Mouse (Mus musculus) forebrain, embryonic 15.5 days (tissue): ENCODE data around the gene Gas2l3. TPM values are rescaled to one million over a fixed set of nuclear protein-coding genes. Genes with fewer than 3 reads are reported as not detected.
A peak's percentile ranks its signal among the peaks of the same experiment; 100 is the strongest.

Source experiments
- ATAC-seq: fragments of 200-750 bp; cut with Nextera tagmentation; replicated peaks from 2 replicates; pipeline ENCODE4 v1.8.0; 2017; ENCODE audit warnings: mild to moderate bottlenecking, moderate TSS enrichment, moderate library complexity
- H3K27ac ChIP-seq: fragments of 300-500 bp; sonication (generic); replicated peaks from 2 replicates; pipeline ENCODE4 v1.5.1; 2015; ENCODE audit warnings: mild to moderate bottlenecking, inconsistent platforms
- H3K27me3 ChIP-seq: fragments of 300-500 bp; sonication (generic); 2 replicates; pipeline ENCODE4 v1.6.1; 2015; ENCODE audit warnings: inconsistent platforms
- H3K36me3 ChIP-seq: fragments of 300-500 bp; sonication (generic); 2 replicates; pipeline ENCODE4 v1.6.1; 2015; ENCODE audit warnings: mild to moderate bottlenecking, inconsistent platforms
- H3K4me1 ChIP-seq: fragments of 300-500 bp; sonication (generic); 2 replicates; pipeline ENCODE4 v1.6.1; 2015; ENCODE audit warnings: inconsistent platforms
- H3K4me2 ChIP-seq: fragments of 300-500 bp; sonication (generic); replicated peaks from 2 replicates; pipeline ENCODE4 v1.6.1; 2015; ENCODE audit warnings: mild to moderate bottlenecking, inconsistent platforms
- H3K4me3 ChIP-seq: fragments of 300-500 bp; sonication (generic); 2 replicates; pipeline ENCODE4 v1.5.1; 2015; ENCODE audit warnings: mild to moderate bottlenecking, inconsistent platforms
- H3K9ac ChIP-seq: fragments of 300-500 bp; sonication (generic); replicated peaks from 2 replicates; pipeline ENCODE4 v1.6.1; 2015; ENCODE audit warnings: mild to moderate bottlenecking, inconsistent platforms
- H3K9me3 ChIP-seq: fragments of 300-500 bp; sonication (generic); 2 replicates; pipeline ENCODE4 v1.6.1; 2016; ENCODE audit warnings: inconsistent platforms
- WGBS: fragments of 180-500 bp; shearing (Covaris S2); methylation state at CpG from one replicate; pipeline ENCODE4 v1.1.7; 2015; ENCODE audit warnings: mixed read lengths; 5-methylcytosine and 5-hydroxymethylcytosine counted together
- polyA plus RNA-seq: library from polyadenylated mRNA; unstranded; fragments of >200 nt; fragmentation: Nextera tagmentation; extraction: Ambion mirVana; gene quantifications from 2 replicates; pipeline ENCODE4 v1.2.1, GENCODE M21; 2015

The Gas2l3 gene
- polyA plus RNA-seq, 1 experiment from 2014 or later, result 12.1 TPM

- ATAC-seq, result no peak
- 20% methylated on average over 4 of the region's 4 CpGs for WGBS
- Histone ChIP-seq H3K4me2 (peak overlapping the region; percentile 72), H3K36me3 (no peaks in the 10 kb centered on the region), H3K27me3 (0 out of 2 replicates have a peak, but pooled peaks cover 3% of the 10 kb centered on the region), H3K4me3 (peak overlapping the region; percentile 76), H3K9ac (peak overlapping the region; percentile 47; the same call in 1 of the 2 replicates), H3K4me1 (peaks cover 23% of the 10 kb centered on the region), H3K9me3 (no peaks in the 10 kb centered on the region), H3K27ac (no peak overlapping the region)
These were observed 1.1 kb downstream of the Gas2l3 start for GRCm38 (mm10) chr10:89442640-89443039.

GRCm38 (mm10) chr10:89441961-89442360, 1.8 kb downstream of the Gas2l3 start:
- H3K4me2 ChIP-seq, result no peak overlapping the region
- no peaks in the 10 kb centered on the region for H3K36me3 ChIP-seq
- H3K27ac ChIP-seq, result no peak overlapping the region
- H3K27me3 ChIP-seq, result 0 out of 2 replicates have a peak, but pooled peaks cover 3% of the 10 kb centered on the region
- no peak for ATAC-seq
- WGBS, result 92% methylated on average over 3 of the region's 3 CpGs
- H3K9ac ChIP-seq, result no peak overlapping the region
- H3K4me1 ChIP-seq, result peaks cover 26% of the 10 kb centered on the region
- no peaks in the 10 kb centered on the region for H3K9me3 ChIP-seq
- H3K4me3 ChIP-seq, result no peak overlapping the region

- Histone ChIP-seq H3K4me2 (no peak overlapping the region), H3K27ac (no peak overlapping the region), H3K36me3 (no peaks in the 10 kb centered on the region), H3K4me3 (no peak overlapping the region), H3K27me3 (no peaks in the 10 kb centered on the region), H3K9ac (no peak overlapping the region), H3K4me1 (peaks cover 44% of the 10 kb centered on the region), H3K9me3 (no peaks in the 10 kb centered on the region)
- ATAC-seq, result no peak
- WGBS, result 91% methylated on average over 7 of the region's 7 CpGs
These were observed 4.4 kb downstream of the Gas2l3 start for GRCm38 (mm10) chr10:89439380-89439779.

- Histone ChIP-seq H3K36me3 (no peaks in the 10 kb centered on the region), H3K9ac (no peak overlapping the region), H3K4me3 (no peak overlapping the region), H3K9me3 (no peaks in the 10 kb centered on the region), H3K27me3 (no peaks in the 10 kb centered on the region), H3K4me1 (peaks cover 44% of the 10 kb centered on the region), H3K4me2 (no peak overlapping the region), H3K27ac (peak overlapping the region; percentile 41)
- WGBS, result 49% methylated on average over 12 of the region's 12 CpGs
- ATAC-seq, result no peak
These were observed 5.8 kb downstream of the Gas2l3 start for GRCm38 (mm10) chr10:89437996-89438395.

GRCm38 (mm10) chr10:89437472-89437871, 6.3 kb downstream of the Gas2l3 start:
- H3K9me3 ChIP-seq, result no peaks in the 10 kb centered on the region
- H3K4me2 ChIP-seq, result no peak overlapping the region
- H3K9ac ChIP-seq, result no peak overlapping the region
- H3K27me3 ChIP-seq, result no peaks in the 10 kb centered on the region
- H3K4me1 ChIP-seq, result peaks cover 39% of the 10 kb centered on the region
- WGBS, result 18% methylated on average over 9 of the region's 9 CpGs
- H3K27ac ChIP-seq, result peak overlapping the region; percentile 41
- H3K4me3 ChIP-seq, result no peak overlapping the region
- ATAC-seq, result no peak
- H3K36me3 ChIP-seq, result no peaks in the 10 kb centered on the region

GRCm38 (mm10) chr10:89435920-89436319, 7.8 kb downstream of the Gas2l3 start:
- H3K4me1 ChIP-seq, result peaks cover 37% of the 10 kb centered on the region
- H3K4me2 ChIP-seq, result 0 out of 2 replicates have a peak overlapping the region, but pooled peaks have one; percentile 16
- H3K4me3 ChIP-seq, result no peak overlapping the region
- H3K9ac ChIP-seq, result no peak overlapping the region
- WGBS, result 38% methylated on average over 9 of the region's 9 CpGs
- ATAC-seq, result peak; percentile 70
- H3K27me3 ChIP-seq, result no peaks in the 10 kb centered on the region
- H3K36me3 ChIP-seq, result no peaks in the 10 kb centered on the region
- H3K27ac ChIP-seq, result no peak overlapping the region
- no peaks in the 10 kb centered on the region for H3K9me3 ChIP-seq

GRCm38 (mm10) chr10:89435413-89435812, 8.4 kb downstream of the Gas2l3 start:
- no peak overlapping the region for H3K4me3 ChIP-seq
- H3K27me3 ChIP-seq, result no peaks in the 10 kb centered on the region

GRCm38 (mm10) chr10:89434509-89435210, 9.1 kb downstream of the Gas2l3 start:
- no peaks in the 10 kb centered on the region for H3K9me3 ChIP-seq
- ATAC-seq, result 0 out of 2 replicates have a peak, but pooled peaks have one; percentile 51
- H3K36me3 ChIP-seq, result no peaks in the 10 kb centered on the region
- peak overlapping the region; percentile 32 for H3K4me2 ChIP-seq
- no peak overlapping the region for H3K9ac ChIP-seq
- H3K27ac ChIP-seq, result peak overlapping the region; percentile 29
- WGBS, result 6% methylated on average over 17 of the region's 17 CpGs
- peaks cover 37% of the 10 kb centered on the region for H3K4me1 ChIP-seq
- H3K27me3 ChIP-seq, result no peaks in the 10 kb centered on the region
- H3K4me3 ChIP-seq, result no peak overlapping the region

More at GRCm38 (mm10) chr10:89435413-89435812, 8.4 kb downstream of the Gas2l3 start:
- H3K9me3 ChIP-seq, result no peaks in the 10 kb centered on the region
- peak overlapping the region; percentile 32 for H3K4me2 ChIP-seq
- no peak overlapping the region for H3K27ac ChIP-seq
- peaks cover 37% of the 10 kb centered on the region for H3K4me1 ChIP-seq
- H3K36me3 ChIP-seq, result no peaks in the 10 kb centered on the region
- peak; percentile 41 for ATAC-seq
- no peak overlapping the region for H3K9ac ChIP-seq
- 29% methylated on average over 12 of the region's 12 CpGs for WGBS

GRCm38 (mm10) chr10:89432743-89433142, 11.0 kb downstream of the Gas2l3 start:
- no peak overlapping the region for H3K4me3 ChIP-seq
- H3K9ac ChIP-seq, result no peak overlapping the region
- 95% methylated on average over 13 of the region's 13 CpGs for WGBS
- H3K4me2 ChIP-seq, result no peak overlapping the region
- no peaks in the 10 kb centered on the region for H3K27me3 ChIP-seq
- H3K4me1 ChIP-seq, result peaks cover 30% of the 10 kb centered on the region
- H3K9me3 ChIP-seq, result no peaks in the 10 kb centered on the region
- no peaks in the 10 kb centered on the region for H3K36me3 ChIP-seq
- H3K27ac ChIP-seq, result no peak overlapping the region
- ATAC-seq, result no peak

- Histone ChIP-seq H3K36me3 (0 out of 2 replicates have a peak, but pooled peaks cover 3% of the 10 kb centered on the region), H3K4me1 (peaks cover 21% of the 10 kb centered on the region), H3K9ac (no peak overlapping the region), H3K27me3 (no peaks in the 10 kb centered on the region), H3K9me3 (no peaks in the 10 kb centered on the region), H3K4me2 (no peak overlapping the region), H3K27ac (no peak overlapping the region), H3K4me3 (no peak overlapping the region)
- WGBS, result 93% methylated on average over 7 of the region's 7 CpGs
- no peak for ATAC-seq
These were observed 13.0 kb downstream of the Gas2l3 start for GRCm38 (mm10) chr10:89430751-89431150.

GRCm38 (mm10) chr10:89424800-89425393, 18.9 kb downstream of the Gas2l3 start:
- Histone ChIP-seq H3K4me2 (no peak overlapping the region), H3K27me3 (no peaks in the 10 kb centered on the region), H3K27ac (no peak overlapping the region), H3K9me3 (no peaks in the 10 kb centered on the region), H3K36me3 (0 out of 2 replicates have a peak, but pooled peaks cover 3% of the 10 kb centered on the region), H3K4me1 (no peaks in the 10 kb centered on the region), H3K4me3 (no peak overlapping the region), H3K9ac (no peak overlapping the region)
- whole genome bisulfite sequencing, result 87% methylated on average over 11 of the region's 11 CpGs
- ATAC-seq, result no peak

GRCm38 (mm10) chr10:89424217-89424616, 19.6 kb downstream of the Gas2l3 start:
- no peaks in the 10 kb centered on the region for H3K27me3 ChIP-seq
- no peak overlapping the region for H3K4me2 ChIP-seq
- WGBS, result 94% methylated on average over 9 of the region's 9 CpGs
- no peak overlapping the region for H3K27ac ChIP-seq
- 0 out of 2 replicates have a peak, but pooled peaks cover 3% of the 10 kb centered on the region for H3K36me3 ChIP-seq
- no peak for ATAC-seq
- H3K4me3 ChIP-seq, result no peak overlapping the region
- H3K9me3 ChIP-seq, result no peaks in the 10 kb centered on the region
- no peak overlapping the region for H3K9ac ChIP-seq
- no peaks in the 10 kb centered on the region for H3K4me1 ChIP-seq
